Mouse (Mus musculus) fat pad, adult 2 months (tissue): Measurements from ENCODE around the gene Gpr142.

Experiments used
- DNase-seq: peaks from one replicate; pipeline ENCODE4 v3.0.0-alpha.2; 2011; ENCODE audit warnings: low read depth, low spot score; ENCODE audit errors: extremely low read depth

The Gpr142 gene

GRCm38 (mm10) chr11:114798624-114799023, at the start of gene Gpr142:
Gene Gpr142 (plus strand): TSS chr11:114798924.
- no peak for DNase-seq

GRCm38 (mm10) chr11:114764820-114765818, 33.6 kb upstream of the Gpr142 start, which contains the start of gene Kif19a:
Gene Kif19a (plus strand): TSS chr11:114765388.
- no peak for DNase-seq

GRCm38 (mm10) chr11:114769911-114770310, 28.8 kb upstream of the Gpr142 start:
- no peak for DNase-seq

GRCm38 (mm10) chr11:114771896-114772295, 26.8 kb upstream of the Gpr142 start:
- DNase-seq = no peak

GRCm38 (mm10) chr11:114780076-114780475, 18.6 kb upstream of the Gpr142 start:
- no peak for DNase-seq

GRCm38 (mm10) chr11:114785892-114786291, 12.8 kb upstream of the Gpr142 start:
- no peak for DNase-seq

GRCm38 (mm10) chr11:114786326-114786725, 12.4 kb upstream of the Gpr142 start:
- DNase-seq = no peak

GRCm38 (mm10) chr11:114787611-114788010, 11.1 kb upstream of the Gpr142 start:
- no peak for DNase-seq

- no peak for DNase-seq
Measured at GRCm38 (mm10) chr11:114789061-114789714, 9.5 kb upstream of the Gpr142 start.

GRCm38 (mm10) chr11:114789716-114790115, 9.0 kb upstream of the Gpr142 start:
- no peak for DNase-seq

GRCm38 (mm10) chr11:114790171-114790570, 8.6 kb upstream of the Gpr142 start:
- DNase-seq = no peak

- no peak for DNase-seq
Measured at GRCm38 (mm10) chr11:114790841-114791240, 7.9 kb upstream of the Gpr142 start.

- no peak for DNase-seq
Measured at GRCm38 (mm10) chr11:114791351-114791889, 7.3 kb upstream of the Gpr142 start.

GRCm38 (mm10) chr11:114791891-114792411, 6.8 kb upstream of the Gpr142 start:
- no peak for DNase-seq

- no peak for DNase-seq
Measured at GRCm38 (mm10) chr11:114792931-114793494, 5.7 kb upstream of the Gpr142 start.

- DNase-seq = no peak
Measured at GRCm38 (mm10) chr11:114793868-114794545, 4.7 kb upstream of the Gpr142 start.

- no peak for DNase-seq
Measured at GRCm38 (mm10) chr11:114794691-114795090, 4.0 kb upstream of the Gpr142 start.

GRCm38 (mm10) chr11:114795231-114795746, 3.4 kb upstream of the Gpr142 start:
- DNase-seq = no peak

GRCm38 (mm10) chr11:114795848-114796322, 2.8 kb upstream of the Gpr142 start, which contains the start of gene Btbd17:
Gene Btbd17 (minus strand): TSS chr11:114795945.
- no peak for DNase-seq

- DNase-seq = no peak
Measured at GRCm38 (mm10) chr11:114797176-114797575, 1.5 kb upstream of the Gpr142 start.
